Mouse (Mus musculus) testis, adult 2 months (tissue): ENCODE measurements around the gene Gm20388. TPM values are rescaled to one million over a fixed set of nuclear protein-coding genes. Genes with fewer than 3 reads are reported as not detected.

Experiments
- H3K27ac ChIP-seq: fragments of 200-500 bp; 2 replicates; pipeline ENCODE4 v1.5.1; 2012; ENCODE audit warnings: low read depth, low read length; ENCODE audit not compliant: control insufficient read depth, insufficient read depth
- H3K27me3 ChIP-seq: fragments of 200-500 bp; 2 replicates; pipeline ENCODE4 v1.6.1; 2012; ENCODE audit warnings: mild to moderate bottlenecking, low read length, moderate library complexity; ENCODE audit not compliant: control insufficient read depth, insufficient read depth
- H3K36me3 ChIP-seq: fragments of 200-500 bp; 2 replicates; pipeline ENCODE4 v1.6.1; 2012; ENCODE audit warnings: mild to moderate bottlenecking, low read length; ENCODE audit not compliant: control insufficient read depth, insufficient read depth
- H3K4me1 ChIP-seq: fragments of 200-500 bp; 2 replicates; pipeline ENCODE4 v1.6.1; 2012; ENCODE audit warnings: low read length; ENCODE audit not compliant: control insufficient read depth, insufficient read depth
- H3K4me3 ChIP-seq: fragments of 200-500 bp; 2 replicates; pipeline ENCODE4 v1.5.1; 2012; ENCODE audit warnings: low read depth, mild to moderate bottlenecking, low read length, moderate library complexity, mixed read lengths; ENCODE audit not compliant: control insufficient read depth
- CTCF ChIP-seq: fragments of 200-500 bp; IDR thresholded peaks from 2 replicates; pipeline ENCODE4 v1.5.1; 2012; ENCODE audit warnings: low read depth, mild to moderate bottlenecking, inconsistent platforms, low read length, moderate library complexity; ENCODE audit not compliant: control insufficient read depth, insufficient read depth, insufficient replicate concordance
- POLR2A ChIP-seq: fragments of 200-500 bp; IDR thresholded peaks from 2 replicates; pipeline ENCODE4 v1.6.1; 2012; ENCODE audit warnings: low read depth, mild to moderate bottlenecking, inconsistent platforms, low read length, moderate library complexity; ENCODE audit not compliant: control insufficient read depth
- polyA plus RNA-seq: library from polyadenylated mRNA; depleted of rRNA; stranded (reverse); fragments of >200 nt; gene quantifications from 2 replicates; pipeline ENCODE4 v1.2.3, GENCODE M21; 2012

The Gm20388 gene
- polyA plus RNA-seq, 1 experiment, result 5.6 TPM

GRCm38 (mm10) chr8:122193521-122193920 lies 2282.9 kb downstream of the Gm20388 start:
- Histone ChIP-seq H3K27ac (no peak overlapping the region), H3K36me3 (no peaks in the 10 kb centered on the region), H3K27me3 (no peaks in the 10 kb centered on the region), H3K4me3 (no peak overlapping the region), H3K4me1 (no peaks in the 10 kb centered on the region)
- no peak for TF ChIP-seq CTCF
- no peak for TF ChIP-seq POLR2A

- H3K27me3 ChIP-seq, result no peaks in the 10 kb centered on the region
- H3K4me3 ChIP-seq, result no peak overlapping the region
- H3K36me3 ChIP-seq, result no peaks in the 10 kb centered on the region
- no peak overlapping the region for H3K27ac ChIP-seq
- H3K4me1 ChIP-seq, result no peaks in the 10 kb centered on the region
- TF ChIP-seq POLR2A (no peak), CTCF (no peak)
Measured at GRCm38 (mm10) chr8:122194396-122194795, 2283.8 kb downstream of the Gm20388 start.

- no peak overlapping the region for H3K27ac ChIP-seq
- no peaks in the 10 kb centered on the region for H3K27me3 ChIP-seq
- no peaks in the 10 kb centered on the region for H3K36me3 ChIP-seq
- TF ChIP-seq POLR2A (no peak), CTCF (no peak)
- no peak overlapping the region for H3K4me3 ChIP-seq
- no peaks in the 10 kb centered on the region for H3K4me1 ChIP-seq
Measured at GRCm38 (mm10) chr8:122197342-122197741, 2286.7 kb downstream of the Gm20388 start.

GRCm38 (mm10) chr8:122198378-122199025 lies 2287.9 kb downstream of the Gm20388 start:
- Histone ChIP-seq H3K27me3 (no peaks in the 10 kb centered on the region), H3K4me3 (no peak overlapping the region), H3K4me1 (no peaks in the 10 kb centered on the region), H3K36me3 (no peaks in the 10 kb centered on the region), H3K27ac (no peak overlapping the region)
- TF ChIP-seq POLR2A (no peak), CTCF (0 out of 2 replicates have a peak, but pooled peaks have one; percentile 1)

GRCm38 (mm10) chr8:122199191-122199590 lies 2288.6 kb downstream of the Gm20388 start:
- no peaks in the 10 kb centered on the region for H3K36me3 ChIP-seq
- H3K4me3 ChIP-seq, result no peak overlapping the region
- no peak for TF ChIP-seq POLR2A
- TF ChIP-seq CTCF, result no peak
- H3K27me3 ChIP-seq, result no peaks in the 10 kb centered on the region
- no peak overlapping the region for H3K27ac ChIP-seq
- no peaks in the 10 kb centered on the region for H3K4me1 ChIP-seq

- TF ChIP-seq POLR2A (no peak), CTCF (no peak)
- no peaks in the 10 kb centered on the region for H3K36me3 ChIP-seq
- no peaks in the 10 kb centered on the region for H3K4me1 ChIP-seq
- no peak overlapping the region for H3K27ac ChIP-seq
- H3K27me3 ChIP-seq, result no peaks in the 10 kb centered on the region
- H3K4me3 ChIP-seq, result no peak overlapping the region
Measured at GRCm38 (mm10) chr8:122199841-122200240, 2289.2 kb downstream of the Gm20388 start.

GRCm38 (mm10) chr8:122211591-122211990 lies 2300.9 kb downstream of the Gm20388 start:
- no peaks in the 10 kb centered on the region; the same call in 1 of the 2 replicates for H3K4me1 ChIP-seq
- H3K36me3 ChIP-seq, result no peaks in the 10 kb centered on the region
- H3K27me3 ChIP-seq, result no peaks in the 10 kb centered on the region
- no peak for TF ChIP-seq CTCF
- TF ChIP-seq POLR2A, result no peak
- H3K27ac ChIP-seq, result no peak overlapping the region
- no peak overlapping the region for H3K4me3 ChIP-seq

GRCm38 (mm10) chr8:122215630-122216029 lies 2305.0 kb downstream of the Gm20388 start:
- Histone ChIP-seq H3K27ac (no peak overlapping the region), H3K4me3 (no peak overlapping the region), H3K36me3 (no peaks in the 10 kb centered on the region), H3K27me3 (no peaks in the 10 kb centered on the region), H3K4me1 (peaks cover 2% of the 10 kb centered on the region; the same call in 1 of the 2 replicates)
- TF ChIP-seq POLR2A, result no peak
- TF ChIP-seq CTCF, result no peak
